Mouse (Mus musculus): Measurements from ENCODE around the gene Tdrd7. TPM values are rescaled to one million over a fixed set of nuclear protein-coding genes. Genes with fewer than 3 reads are reported as not detected.

Tdrd7 gene
- total RNA-seq, 4 experiments from 2014 or later: 9.2 to 12.1 (median 10.1) TPM

DNA sequence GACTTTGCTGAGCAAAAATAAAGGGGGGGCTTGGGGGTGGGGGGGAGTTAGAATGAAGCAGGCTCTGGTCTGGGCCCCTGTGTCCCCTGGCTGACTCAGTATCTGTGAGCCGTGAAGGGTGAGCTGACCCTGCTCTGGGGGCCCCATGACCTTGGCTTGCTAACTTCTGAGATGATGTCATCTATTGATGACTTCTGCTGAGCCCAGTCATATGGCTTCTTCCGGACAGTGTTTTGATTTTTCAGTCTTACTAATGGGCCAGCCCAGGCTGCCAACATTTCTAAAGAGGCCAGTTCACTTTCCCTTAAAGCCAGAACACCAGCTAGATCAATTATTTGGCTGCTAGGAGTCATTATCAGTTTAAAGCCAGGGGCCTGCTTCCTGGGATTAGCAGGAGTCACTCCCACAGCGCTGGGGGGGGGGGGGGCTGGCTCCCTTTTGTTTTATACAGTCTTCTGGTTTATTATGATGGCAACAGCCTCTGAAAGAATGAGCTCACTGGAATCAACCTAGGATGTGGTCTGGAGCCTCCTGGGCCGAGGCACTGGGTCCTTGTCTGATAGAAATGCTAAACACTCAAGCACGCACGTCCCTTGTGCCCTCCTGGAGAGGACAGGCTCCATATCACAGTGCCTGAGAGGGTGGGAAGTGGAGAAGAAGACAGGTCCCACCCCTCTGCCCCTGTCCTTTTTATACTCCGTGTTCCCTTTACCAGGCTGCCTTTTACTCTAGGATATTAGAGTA lies 76.8 kb downstream of the Tdrd7 start:
- no peak for DNase-seq (ENCODE audit: low spot score)

DNA sequence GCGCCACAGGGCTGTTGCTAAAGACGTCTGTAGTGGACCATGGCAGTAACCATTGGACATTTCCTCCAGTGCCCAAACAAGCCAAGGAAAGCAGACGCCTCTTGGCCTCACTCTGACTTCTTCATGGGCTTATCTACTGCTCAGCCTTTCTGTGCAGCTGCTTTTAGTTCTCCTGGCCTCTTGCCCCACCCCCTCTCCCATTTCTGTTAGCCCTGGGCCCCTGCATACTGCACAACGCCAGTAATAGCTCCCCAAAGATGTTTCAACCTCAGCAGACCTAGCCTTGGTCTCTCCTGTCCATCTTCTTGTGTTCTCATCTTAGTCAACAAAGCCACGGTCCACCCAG lies 77.3 kb downstream of the Tdrd7 start:
- no peak for DNase-seq (ENCODE audit: low spot score)

DNA sequence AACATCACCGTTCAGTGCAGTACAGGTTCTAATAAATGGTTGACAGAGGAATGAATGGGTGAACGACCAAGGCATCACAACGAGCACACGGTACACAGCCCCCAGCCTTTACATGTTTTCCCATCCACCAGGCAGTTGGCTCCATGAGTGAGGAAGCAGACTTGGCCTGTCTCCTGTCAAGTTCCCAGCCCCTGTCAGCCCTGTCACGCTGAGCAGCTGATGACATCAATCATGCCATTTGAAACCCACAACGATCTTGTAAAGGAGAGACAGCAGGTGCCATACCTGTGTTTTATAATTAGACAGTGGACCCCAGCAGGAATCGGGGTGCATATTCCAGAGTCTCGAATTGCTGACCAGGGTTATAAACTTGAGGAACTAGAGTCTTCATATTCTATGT lies 78.2 kb downstream of the Tdrd7 start:
- no peak for DNase-seq (ENCODE audit: low spot score)

DNA sequence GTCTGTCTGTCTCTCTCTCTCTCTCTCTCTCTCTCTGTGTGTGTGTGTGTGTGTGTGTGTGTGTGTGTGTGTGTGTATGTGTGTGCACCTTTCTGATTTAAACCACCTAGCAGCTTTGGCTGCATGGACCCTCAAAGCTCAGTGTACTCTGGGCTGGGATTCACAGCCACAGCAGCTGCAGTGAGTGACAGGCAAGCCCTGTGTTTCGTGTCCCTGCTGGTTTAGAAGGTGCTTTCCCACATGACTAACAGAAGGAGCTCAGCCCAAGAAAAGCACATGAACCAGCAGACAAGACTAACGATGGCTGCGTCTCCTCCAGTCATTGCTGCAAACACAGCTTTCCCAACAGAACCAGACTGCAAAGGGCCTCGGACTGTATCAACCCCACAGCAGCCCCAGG lies 82.8 kb downstream of the Tdrd7 start:
- DNase-seq (ENCODE audit: low spot score): no peak

DNA sequence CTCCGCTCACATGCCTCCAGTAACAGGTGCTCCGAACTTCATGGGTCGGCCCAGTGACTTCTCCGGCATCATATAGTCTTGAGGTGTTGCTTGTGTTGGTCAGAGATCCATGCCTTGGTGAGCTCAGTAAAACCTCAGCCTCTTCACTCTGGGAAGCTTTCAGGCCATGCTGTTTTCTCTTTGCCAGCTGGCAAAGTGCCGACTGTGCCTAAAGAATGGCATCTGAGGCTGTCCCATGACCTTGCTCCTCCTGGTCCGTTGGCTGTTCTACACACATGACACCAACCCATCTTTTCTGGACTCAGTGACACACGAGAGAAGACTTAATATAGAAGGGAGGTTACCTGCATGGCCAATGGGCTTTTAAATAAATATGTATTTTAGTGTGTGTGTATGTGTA lies 83.3 kb downstream of the Tdrd7 start:
- DNase-seq (ENCODE audit: low spot score): no peak

DNA sequence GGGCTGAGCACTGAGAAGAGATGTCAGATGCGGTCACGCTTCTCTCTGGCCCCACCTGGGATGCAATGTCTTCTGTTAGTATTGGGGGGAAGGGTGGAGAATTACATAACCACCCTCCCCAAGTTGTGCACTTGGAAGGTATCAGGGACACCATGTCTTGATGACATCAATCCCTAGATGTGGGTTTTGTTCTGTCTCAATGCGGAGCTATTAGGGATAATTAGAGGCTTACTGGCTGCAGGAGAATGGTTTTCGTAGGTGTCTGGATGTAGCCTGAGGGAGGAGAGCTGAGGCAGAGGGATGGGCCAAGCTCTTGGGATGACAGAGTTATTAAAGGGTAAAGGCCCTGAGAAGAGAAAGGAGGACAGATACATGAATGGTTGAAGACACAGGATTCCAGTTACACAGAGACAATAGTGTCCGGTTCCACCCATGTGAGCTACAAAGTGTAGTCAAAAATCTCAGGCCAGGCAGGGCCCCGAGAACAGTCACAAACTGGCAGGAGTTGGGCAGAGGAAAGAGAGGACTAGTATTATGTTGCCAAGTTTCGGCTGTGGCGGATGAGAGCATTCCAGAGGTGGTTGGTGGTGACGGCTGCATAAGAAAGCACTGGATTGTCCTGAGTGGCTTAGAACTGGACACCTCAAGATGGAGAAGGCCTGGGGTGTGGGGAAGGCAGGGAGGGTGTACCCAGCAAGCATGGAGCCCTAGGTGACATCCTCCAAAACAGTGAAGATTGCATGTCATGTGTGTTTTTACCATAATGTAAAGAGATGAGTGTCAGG lies 88.4 kb downstream of the Tdrd7 start:
- no peak for DNase-seq (ENCODE audit: low spot score)

DNA sequence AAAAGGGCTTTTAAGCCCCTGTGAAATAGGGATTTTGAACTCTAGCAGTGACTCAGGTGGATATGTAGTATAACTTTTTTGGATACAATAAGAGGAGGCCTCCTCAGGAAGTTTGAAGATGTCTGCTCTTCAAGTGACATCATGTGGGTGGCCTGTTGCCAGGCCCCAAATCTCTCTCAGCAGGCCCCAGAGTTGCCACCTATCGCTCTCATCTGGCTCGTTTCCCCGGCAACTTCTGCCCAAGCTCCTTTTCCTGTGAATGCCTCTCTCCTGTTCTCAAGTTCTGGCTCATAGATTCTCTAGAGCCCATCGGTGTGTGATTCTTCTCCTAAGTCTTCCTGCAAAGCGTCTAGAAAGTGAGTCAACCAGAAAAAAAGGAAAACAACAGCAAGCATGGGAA lies 91.0 kb downstream of the Tdrd7 start:
- no peak for DNase-seq (ENCODE audit: low spot score)

DNA sequence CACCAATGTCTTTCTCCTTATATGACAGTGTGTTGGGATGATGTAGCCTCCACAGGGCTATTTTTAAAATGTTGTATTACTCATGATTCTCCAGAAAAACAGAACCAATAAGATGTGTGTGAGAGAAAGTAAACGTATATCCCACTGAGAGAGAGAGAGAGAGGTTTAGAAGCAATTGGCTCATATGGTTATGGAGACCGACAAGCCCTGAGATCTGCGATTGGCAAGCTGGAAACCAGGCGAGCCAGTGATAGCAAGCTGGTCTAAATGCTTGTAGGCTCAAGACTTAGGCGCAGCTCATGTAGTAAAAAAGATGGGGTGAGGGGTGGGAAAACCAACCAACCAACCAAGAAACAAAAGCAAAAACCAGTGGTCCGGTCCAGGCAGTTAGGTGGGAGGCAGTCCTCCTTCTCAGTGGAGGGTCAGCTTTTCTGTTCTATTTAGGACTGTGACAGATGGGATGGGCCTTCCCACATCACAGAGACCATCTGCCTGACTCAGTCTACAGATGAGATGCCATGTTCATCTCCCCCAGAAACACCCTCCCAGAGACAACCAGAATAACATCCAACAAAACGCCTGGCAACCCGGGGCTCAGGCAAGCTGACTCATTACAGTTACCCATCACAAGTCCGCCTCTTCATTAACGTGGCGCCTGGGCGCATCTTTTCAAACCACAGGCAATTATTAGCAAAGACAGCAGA lies 96.3 kb downstream of the Tdrd7 start:
- DNase-seq (ENCODE audit: low spot score): no peak

DNA sequence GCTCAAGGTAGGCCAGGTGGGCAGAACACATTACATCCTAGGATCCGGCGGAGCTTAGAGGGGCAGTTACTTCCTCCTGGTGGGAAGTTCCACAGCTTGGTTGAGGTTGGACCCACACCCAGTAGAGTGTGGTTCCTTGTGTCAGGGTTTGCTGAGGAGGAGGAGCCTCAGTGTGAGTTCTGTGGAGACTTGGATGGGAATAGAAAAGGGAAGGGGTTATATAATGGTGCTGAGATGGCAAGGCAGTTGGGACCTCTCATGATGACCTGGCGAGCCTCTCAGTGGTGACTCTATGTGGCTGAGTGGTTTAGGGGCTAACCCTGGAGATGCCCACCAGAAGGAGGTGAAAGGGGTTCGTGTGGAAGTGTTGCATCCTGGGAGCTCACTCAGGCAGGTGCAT lies 98.7 kb downstream of the Tdrd7 start:
- DNase-seq (ENCODE audit: low spot score): no peak

DNA sequence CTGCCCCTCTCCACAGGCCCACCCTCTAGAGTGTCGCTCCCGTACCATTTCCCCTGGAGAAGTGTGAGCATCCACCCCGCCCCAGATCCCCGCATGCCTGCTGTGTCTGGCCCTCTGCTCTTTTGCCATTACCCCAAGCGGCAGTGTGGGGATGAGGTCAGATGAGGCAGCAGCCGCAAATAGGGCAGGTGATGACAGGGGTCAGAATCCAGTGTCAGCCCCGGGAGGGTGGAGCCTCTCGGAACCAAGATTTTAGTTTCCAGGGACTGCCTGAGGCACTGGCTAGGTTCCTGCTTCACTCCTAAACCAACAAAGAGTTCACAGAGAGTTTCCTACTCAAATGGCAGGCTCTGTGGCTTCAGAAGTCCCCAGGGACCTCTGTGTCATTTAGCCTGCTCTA lies 99.1 kb downstream of the Tdrd7 start:
- peak; percentile 57 for DNase-seq (ENCODE audit: low spot score)

DNA sequence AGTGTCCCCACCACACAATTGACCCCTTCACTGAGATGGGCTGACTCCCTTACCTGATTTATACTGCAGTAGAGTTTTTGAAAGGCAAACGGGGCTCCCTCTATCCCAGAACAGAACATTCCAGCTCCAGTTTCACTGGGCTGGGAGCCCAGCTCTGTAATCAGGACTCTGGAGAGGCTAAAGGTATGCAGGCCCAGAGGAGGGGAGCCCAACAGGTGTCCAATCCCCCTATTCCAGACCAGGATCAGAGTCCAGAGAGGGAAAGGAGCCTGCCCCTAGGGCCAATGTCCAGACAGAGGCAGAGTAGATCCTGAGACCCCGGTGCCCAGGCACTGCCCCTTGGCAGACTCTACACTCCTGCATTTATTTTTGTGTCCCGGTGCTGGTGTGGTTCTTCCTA lies 99.8 kb downstream of the Tdrd7 start:
- peak; percentile 69 for DNase-seq (ENCODE audit: low spot score)

DNA sequence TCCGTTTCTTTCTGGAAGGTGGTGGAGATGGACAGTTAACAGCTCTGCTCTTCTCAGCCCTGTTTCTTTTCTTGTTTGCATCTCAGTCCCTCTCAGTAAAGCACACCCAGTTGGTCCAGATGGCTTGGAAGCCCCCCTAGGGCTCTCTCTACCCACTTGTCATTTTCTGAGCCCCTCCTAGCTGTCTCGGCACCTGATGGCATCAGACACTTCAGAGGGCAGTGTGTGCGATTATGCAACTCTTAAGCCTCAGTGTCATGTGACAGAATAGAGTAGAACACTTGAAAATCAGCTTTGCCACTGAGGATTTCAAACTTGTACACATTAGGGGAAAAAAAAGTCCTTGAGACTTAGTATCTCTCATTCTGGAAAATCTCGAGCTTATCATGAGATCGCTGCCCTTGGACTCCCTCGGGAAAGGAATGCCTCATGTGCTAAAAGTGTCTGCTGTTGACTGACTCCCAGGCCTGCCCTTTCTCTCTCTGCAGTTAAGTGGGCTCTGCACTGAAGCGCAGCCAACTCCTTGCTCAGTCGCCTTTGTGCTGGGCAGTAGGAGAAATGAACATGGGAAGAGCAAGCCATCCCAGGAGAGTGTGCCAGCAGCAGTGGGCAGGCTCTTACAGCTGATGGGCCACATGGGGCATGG lies 100.7 kb downstream of the Tdrd7 start:
- DNase-seq (ENCODE audit: low spot score): no peak

DNA sequence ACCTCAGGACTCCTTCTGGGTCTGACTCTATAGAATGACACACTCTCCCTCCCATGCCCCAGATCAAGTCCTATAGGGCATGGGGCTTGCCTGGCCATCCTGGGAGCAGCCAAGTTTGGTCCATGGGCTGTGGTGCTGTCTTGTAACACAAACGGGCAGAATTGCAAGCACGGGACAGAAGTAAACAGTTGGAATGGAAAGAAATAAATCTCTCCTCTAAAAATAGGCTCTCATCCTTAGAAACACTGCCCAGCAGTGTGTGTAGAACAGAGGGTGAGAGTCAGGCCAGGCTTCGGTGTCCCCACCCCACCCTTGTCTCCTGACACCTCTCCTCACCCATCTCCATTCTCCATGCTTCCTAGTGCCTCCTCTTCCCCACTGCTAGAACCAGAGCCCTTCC lies 102.9 kb downstream of the Tdrd7 start:
- no peak for DNase-seq (ENCODE audit: low spot score)

DNA sequence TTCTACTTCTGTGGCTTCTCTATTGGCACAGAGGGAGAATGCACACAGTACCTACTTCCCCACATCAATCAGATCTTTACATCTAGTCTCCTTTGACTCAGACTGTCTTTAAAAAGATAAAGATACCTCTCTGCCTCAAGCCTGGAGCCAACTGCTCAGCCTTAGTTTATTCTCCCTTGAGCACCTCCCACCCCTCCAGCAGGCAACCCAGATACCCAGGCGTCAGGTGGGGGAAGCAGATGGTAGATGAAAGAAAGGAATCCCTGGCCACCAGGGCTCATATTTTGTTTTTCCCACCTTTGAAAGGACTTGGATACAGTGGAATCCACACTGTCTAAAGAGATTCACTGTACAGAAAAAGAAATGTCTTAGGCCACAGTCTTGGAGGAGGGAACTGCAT lies 103.4 kb downstream of the Tdrd7 start:
- DNase-seq (ENCODE audit: low spot score): no peak

DNA sequence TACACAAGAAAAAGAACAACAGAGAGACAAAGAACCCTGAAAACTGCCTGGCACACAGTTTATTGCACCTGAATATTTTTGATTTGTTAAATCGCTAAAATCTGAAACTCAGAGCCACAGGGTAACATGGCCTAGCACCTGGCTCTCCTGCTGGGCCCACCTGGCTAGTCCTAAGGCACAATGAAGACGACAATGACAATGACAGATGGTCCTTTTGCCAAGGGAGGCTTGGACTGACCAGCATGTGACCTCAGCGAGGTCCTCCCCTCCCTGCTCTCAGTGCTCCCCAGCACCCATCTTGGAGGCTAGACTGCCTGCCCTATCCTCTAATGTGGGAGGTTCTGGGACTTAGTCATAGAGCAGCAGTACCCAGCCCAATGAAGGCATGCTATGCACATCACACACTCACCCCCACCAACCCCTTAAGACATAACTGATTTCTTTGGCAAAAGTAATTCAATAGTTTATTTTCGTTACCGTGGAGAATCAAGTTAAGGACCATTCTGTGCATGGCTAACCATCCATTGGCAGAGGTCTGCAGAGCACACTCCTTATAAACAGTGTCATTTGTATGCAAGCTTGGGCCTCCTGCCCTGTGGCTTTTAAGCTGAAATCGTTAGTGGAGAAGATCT lies 104.8 kb downstream of the Tdrd7 start:
- DNase-seq (ENCODE audit: low spot score): no peak

DNA sequence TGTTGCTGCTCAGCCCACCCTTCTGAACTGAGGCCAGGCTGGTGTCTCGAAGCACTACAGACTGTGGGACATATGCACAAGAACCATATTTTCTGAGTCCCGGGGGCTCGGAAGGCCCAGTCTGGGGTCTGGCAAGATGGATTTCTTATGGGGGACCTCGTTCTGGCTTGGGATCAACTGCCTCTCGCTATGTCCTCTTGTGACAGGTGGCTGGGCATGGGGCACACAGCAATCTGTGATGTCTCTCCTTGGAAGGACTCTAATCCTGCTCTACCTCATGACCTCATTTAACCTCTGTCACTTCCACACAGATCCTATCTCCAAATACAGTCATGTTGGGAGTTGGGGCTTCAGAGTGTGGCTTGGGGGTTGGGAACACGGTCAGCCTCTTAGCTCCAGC lies 107.5 kb downstream of the Tdrd7 start:
- no peak for DNase-seq (ENCODE audit: low spot score)

DNA sequence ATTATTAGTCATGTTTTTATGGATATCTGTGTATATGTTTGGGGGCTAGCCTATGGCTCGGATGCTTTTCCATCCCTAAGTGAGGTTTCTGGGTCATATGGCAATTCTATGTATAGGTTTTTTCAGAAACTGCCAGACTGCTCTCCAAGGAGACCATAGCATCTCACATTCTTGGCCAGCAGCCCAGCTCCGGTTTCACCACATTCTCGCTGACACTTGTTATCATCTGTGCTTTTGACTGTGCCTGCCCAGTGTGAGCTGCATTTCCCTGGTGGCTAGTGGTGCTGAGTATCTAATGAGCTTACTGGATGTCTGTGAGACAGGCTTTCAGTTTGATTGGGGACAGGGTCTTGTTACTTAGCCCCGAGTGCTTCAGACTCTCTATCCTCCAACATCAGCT lies 108.6 kb downstream of the Tdrd7 start:
- DNase-seq (ENCODE audit: low spot score): peak; percentile 44

DNA sequence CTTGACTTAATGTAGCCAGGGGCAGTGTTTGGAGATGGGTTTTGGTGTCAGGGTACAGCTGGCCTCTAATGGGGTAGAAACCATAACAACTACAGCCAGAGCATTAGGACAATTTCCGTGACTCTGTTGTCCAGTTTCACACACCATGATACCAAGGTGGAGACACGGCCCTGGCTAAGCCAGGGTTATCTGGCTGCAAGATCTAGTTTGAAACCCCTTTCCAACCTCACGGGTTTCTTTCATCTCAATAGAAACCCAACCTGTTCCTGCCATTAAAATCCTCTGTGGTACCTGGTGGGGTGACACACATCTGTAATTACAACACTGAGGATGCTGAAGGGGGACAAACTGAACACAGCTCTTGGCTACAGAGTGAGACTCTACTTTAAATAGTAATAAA lies 110.5 kb downstream of the Tdrd7 start:
- no peak for DNase-seq (ENCODE audit: low spot score)

DNA sequence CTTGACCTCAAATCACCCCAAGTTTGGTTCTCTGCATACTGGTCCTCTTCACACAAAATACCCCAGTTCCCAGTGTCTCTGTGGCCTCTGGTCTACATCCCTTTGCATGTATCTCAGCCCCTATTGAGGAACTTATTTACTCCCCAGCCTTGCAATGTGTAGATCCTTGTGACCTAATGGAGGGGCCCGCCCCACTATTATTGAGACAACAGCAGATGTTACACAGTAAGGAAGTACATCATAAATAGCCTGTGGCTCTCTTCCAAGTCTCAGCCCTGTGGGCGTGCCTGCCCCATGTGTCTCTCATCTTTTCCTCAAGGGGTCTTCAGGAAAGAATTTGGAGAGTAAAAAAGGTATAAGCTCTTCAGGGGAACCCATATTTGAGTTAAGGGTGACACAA lies 111.8 kb downstream of the Tdrd7 start:
- no peak for DNase-seq (ENCODE audit: low spot score)

DNA sequence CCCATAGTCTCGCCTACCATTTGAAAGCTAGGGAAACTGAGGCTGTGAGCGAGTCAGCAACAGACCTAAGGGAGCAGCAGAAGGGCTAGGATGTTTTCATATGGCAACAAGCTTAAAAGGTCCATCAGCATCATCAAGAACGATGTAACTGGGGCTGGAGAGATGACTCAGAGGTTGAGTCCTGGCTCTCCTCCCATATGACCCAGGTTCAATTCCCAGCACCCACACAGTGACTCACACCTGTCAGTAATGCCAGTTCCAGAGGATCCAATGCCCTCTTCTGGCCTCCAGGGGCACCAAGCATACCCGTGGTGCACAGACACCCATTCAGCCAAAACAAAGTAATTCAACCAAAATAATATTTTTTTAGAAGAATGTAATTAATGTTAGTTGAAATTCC lies 115.1 kb downstream of the Tdrd7 start:
- DNase-seq (ENCODE audit: low spot score): no peak

DNA sequence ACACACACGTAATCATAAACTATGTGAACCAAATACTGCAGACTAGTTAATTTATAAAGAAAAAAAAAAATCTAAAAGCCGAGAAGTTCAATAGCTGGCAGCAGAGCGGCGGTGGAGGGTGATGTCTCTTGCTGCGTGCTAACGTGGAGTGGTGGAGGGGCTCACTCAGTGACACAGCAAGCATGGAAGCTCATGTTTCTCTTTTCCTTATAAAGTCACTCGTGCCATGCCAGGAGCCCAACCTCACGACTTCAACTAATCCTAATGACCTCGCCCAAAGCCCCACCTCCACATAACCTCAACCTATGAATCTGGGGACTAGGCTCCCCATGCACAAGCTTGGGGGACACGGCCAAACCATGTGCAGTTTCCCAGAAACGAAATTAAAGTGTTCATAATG lies 117.4 kb downstream of the Tdrd7 start:
- no peak for DNase-seq (ENCODE audit: low spot score)
